ENCODE assay signal across 15 mouse cellular contexts in genomic region chr8:84044900-84045299, GRCm38 (mm10). TPM values are rescaled to one million over a fixed set of nuclear protein-coding genes. Genes with fewer than 3 reads are reported as not detected.
DNase-seq lines count a peak whose midpoint lies in the region; ATAC-seq and TF ChIP-seq lines count a peak whose summit lies in the region.
"Had no signal": no experiment of that assay in that cellular context is flagged by ENCODE, and none has a peak within 500 bp of the region (broad histone marks: within the 10 kb centered on the region; RNA-seq: fewer than 3 reads in every experiment).

Gene Rln3 (minus strand): TSS chr8:84045000.

- no peaks in the 10 kb centered on the region for H3K36me3 ChIP-seq in hindbrain, embryonic 10.5 days
- H3K36me3 ChIP-seq in hindbrain, embryonic 11.5 days (ENCODE audit: control insufficient read depth, insufficient read depth, low read length): no peaks in the 10 kb centered on the region
- no peaks in the 10 kb centered on the region for H3K36me3 ChIP-seq in testis, adult 2 months (ENCODE audit: control insufficient read depth, insufficient read depth, low read length)
- no peaks in the 10 kb centered on the region; the same call in 1 of the 2 replicates for H3K36me3 ChIP-seq in limb, embryonic 11.5 days (ENCODE audit: control insufficient read depth, insufficient read depth, low read length)

- ATAC-seq in hindbrain, embryonic 11.5 days (ENCODE audit: low FRiP score): no peak
- no peak for ATAC-seq in limb, embryonic 11.5 days (ENCODE audit: insufficient number of reproducible peaks, low FRiP score, low TSS enrichment, low read depth)

- H3K4me2 ChIP-seq in hindbrain, embryonic 11.5 days (replicated peaks; ENCODE audit: low read depth, low read length): no peak within 1 kb of the TSS
- peak within 1 kb of the TSS; percentile 17; the same call in 1 of the 2 replicates for H3K4me2 ChIP-seq in limb, embryonic 11.5 days (ENCODE audit: low read depth, severe bottlenecking)

- DNase-seq in hindbrain, embryonic 10.5 days (ENCODE audit: low spot score): no peak
- no peak for DNase-seq in hindbrain, embryonic 11.5 days (ENCODE audit: low spot score)
- DNase-seq in testis, postnatal 10 days (ENCODE audit: low spot score): no peak
- DNase-seq in limb, embryonic 11.5 days (ENCODE audit: low spot score): no peak
- DNase-seq in right cerebral cortex, postnatal 36 days (ENCODE audit: low spot score in 2 of 2): no peak
- no peak for DNase-seq in layer of hippocampus, postnatal 36 days
- DNase-seq: retina, postnatal 1 day; thymus, adult 18-20 months had no signal

- no peak within 1 kb of the TSS for H3K9ac ChIP-seq in hindbrain, embryonic 11.5 days (ENCODE audit: low read depth, low read length)
- no peak within 1 kb of the TSS for H3K9ac ChIP-seq in limb, embryonic 11.5 days (ENCODE audit: low read length)

- no peaks in the 10 kb centered on the region for H3K9me3 ChIP-seq in hindbrain, embryonic 10.5 days
- no peaks in the 10 kb centered on the region for H3K9me3 ChIP-seq in hindbrain, embryonic 11.5 days (ENCODE audit: control insufficient read depth, low read length)
- H3K9me3 ChIP-seq in limb, embryonic 11.5 days (ENCODE audit: control insufficient read depth, low read length): no peaks in the 10 kb centered on the region

- no peak within 1 kb of the TSS for H3K27ac ChIP-seq in hindbrain, embryonic 10.5 days
- no peak within 1 kb of the TSS for H3K27ac ChIP-seq in hindbrain, embryonic 11.5 days (ENCODE audit: low read depth, low read length)
- no peak within 1 kb of the TSS for H3K27ac ChIP-seq in testis, adult 2 months (ENCODE audit: control insufficient read depth, insufficient read depth, low read depth, low read length)
- H3K27ac ChIP-seq in limb, embryonic 11.5 days (replicated peaks; ENCODE audit: low read depth, low read length): no peak within 1 kb of the TSS

- H3K4me1 ChIP-seq in hindbrain, embryonic 10.5 days (replicated peaks): peaks cover 24% of the 10 kb centered on the region
- peaks cover 3% of the 10 kb centered on the region; the same call in 1 of the 2 replicates for H3K4me1 ChIP-seq in hindbrain, embryonic 11.5 days (replicated peaks; ENCODE audit: control insufficient read depth, insufficient read depth, low read length)
- H3K4me1 ChIP-seq in testis, adult 2 months (ENCODE audit: control insufficient read depth, insufficient read depth, low read length): peaks cover 11% of the 10 kb centered on the region
- H3K4me1 ChIP-seq in limb, embryonic 11.5 days (ENCODE audit: control insufficient read depth, insufficient read depth, low read length): peaks cover 7% of the 10 kb centered on the region; the same call in 1 of the 2 replicates

- TF ChIP-seq POLR2A in testis, adult 2 months (IDR thresholded peaks at IDR 0.05; ENCODE audit: control insufficient read depth, low read depth, low read length): no peak

- H3K27me3 ChIP-seq in hindbrain, embryonic 10.5 days (ENCODE audit: insufficient read depth, poor library complexity, severe bottlenecking): peaks cover 76% of the 10 kb centered on the region
- H3K27me3 ChIP-seq in hindbrain, embryonic 11.5 days (ENCODE audit: control insufficient read depth, insufficient read depth, low read length): peaks cover 44% of the 10 kb centered on the region
- peaks cover 4% of the 10 kb centered on the region for H3K27me3 ChIP-seq in testis, adult 2 months (ENCODE audit: control insufficient read depth, insufficient read depth, low read length)
- H3K27me3 ChIP-seq in limb, embryonic 11.5 days (ENCODE audit: control insufficient read depth, insufficient read depth, low read length): peaks cover 45% of the 10 kb centered on the region

- 8% methylated on average over 9 of the region's 9 CpGs for WGBS in hindbrain, embryonic 10.5 days
- WGBS in hindbrain, embryonic 11.5 days: 9% methylated on average over 9 of the region's 9 CpGs
- 5% methylated on average over 9 of the region's 9 CpGs for WGBS in limb, embryonic 11.5 days

- H3K4me3 ChIP-seq in hindbrain, embryonic 10.5 days: peak within 1 kb of the TSS; percentile 27
- no peak within 1 kb of the TSS for H3K4me3 ChIP-seq in hindbrain, embryonic 11.5 days (ENCODE audit: low read depth, low read length)
- H3K4me3 ChIP-seq in testis, adult 2 months (ENCODE audit: control insufficient read depth, low read depth, low read length): peak within 1 kb of the TSS; percentile 52
- H3K4me3 ChIP-seq in limb, embryonic 11.5 days (ENCODE audit: low read depth, low read length): no peak within 1 kb of the TSS

- no peak for TF ChIP-seq CTCF in testis, adult 2 months (IDR thresholded peaks at IDR 0.05; ENCODE audit: control insufficient read depth, insufficient read depth, insufficient replicate concordance, low read depth, low read length)

RNA-seq across cellular contexts. Expression of gene Rln3, which starts in this region (rescaled TPM):
- 0.69 TPM in 1 of 2 replicates, not detected in the other for polyA plus RNA-seq in hindbrain, embryonic 10.5 days (2016; fragmentation: Nextera tagmentation; extraction: Ambion mirVana)
- 0.48 TPM in 1 of 2 replicates, not detected in the other for polyA plus RNA-seq in hindbrain, embryonic 11.5 days (2014; fragmentation: Nextera tagmentation; extraction: Ambion mirVana)
- 0.84 TPM in 1 of 2 replicates, not detected in the other for polyA plus RNA-seq in testis, adult 2 months (2012; rRNA removed)
- not detected in 2 replicates for polyA plus RNA-seq in limb, embryonic 11.5 days (2014; fragmentation: Nextera tagmentation; extraction: Ambion mirVana)
- total RNA-seq in layer of hippocampus, postnatal 36 days (2021): not detected
- total RNA-seq: adrenal gland, adult 18-20 months; common myeloid progenitor, adult 5-6 weeks; hematopoietic stem cell, adult 5-6 weeks; layer of hippocampus, postnatal 10 days; MEL had no signal
- polyA plus RNA-seq: liver, embryonic 16.5 days had no signal

Comparison
In these comparisons a context has a peak if more than half of its experiments do, and no peak if none do; other contexts are left out.
1. H3K4me3 ChIP-seq: peak in hindbrain, embryonic 10.5 days (single experiment) and testis, adult 2 months (single experiment); none in hindbrain, embryonic 11.5 days (single experiment) and limb, embryonic 11.5 days (single experiment).